Mouse (Mus musculus) stomach, postnatal 0 days (tissue): ENCODE data around the gene Ezh1.

ENCODE experiments used
- CTCF ChIP-seq: IDR thresholded peaks from 2 replicates; pipeline ENCODE4 v1.5.1; 2016; ENCODE audit warnings: antibody characterized with exemption, low read depth, mild to moderate bottlenecking, moderate library complexity
- EP300 ChIP-seq: optimal IDR thresholded peaks from 2 replicates; pipeline ENCODE3; 2016; ENCODE audit warnings: antibody characterized with exemption

- peak; percentile 97 for TF ChIP-seq CTCF
- TF ChIP-seq EP300, result no peak
Observed at GRCm38 (mm10) chr11:101173631-101174388, 52.5 kb downstream of the Ezh1 start.
